Mouse (Mus musculus): ENCODE data around the gene Ablim2. TPM values are rescaled to one million over a fixed set of nuclear protein-coding genes. Genes with fewer than 3 reads are reported as not detected.
A peak's percentile ranks its signal among the peaks of the same experiment; 100 is the strongest.

The Ablim2 gene
- polyA plus RNA-seq, 1 experiment: 5.1 TPM

DNA sequence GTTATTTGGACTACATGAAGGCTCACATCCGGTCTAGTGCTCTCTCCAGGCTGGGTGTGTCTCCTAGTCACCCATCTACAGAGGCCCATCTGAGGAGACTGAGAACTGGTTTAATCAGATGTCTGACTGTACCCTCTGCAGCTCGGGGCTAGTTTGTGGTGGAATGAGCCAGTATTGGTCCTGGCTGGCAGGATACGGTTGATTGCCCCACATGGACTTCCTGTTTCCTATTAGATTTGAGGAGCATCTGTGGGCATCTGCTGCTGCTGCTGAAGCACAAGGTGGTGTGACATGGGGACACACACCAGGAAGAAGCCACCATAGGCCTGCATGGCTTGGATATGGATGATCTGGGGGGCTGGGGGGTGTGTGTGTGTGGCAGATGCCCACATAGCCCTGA, 32.0 kb downstream of the Ablim2 start:
- Histone ChIP-seq H3K36me3 (ENCODE audit: control insufficient read depth, insufficient read depth, low read length) (no peaks in the 10 kb centered on the region), H3K4me3 (ENCODE audit: extremely low read depth, insufficient read depth, insufficient read length) (no peak overlapping the region), H3K27me3 (ENCODE audit: control insufficient read depth, insufficient read depth, low read length) (no peaks in the 10 kb centered on the region), H3K27ac (ENCODE audit: insufficient read depth, low read length) (no peak overlapping the region), H3K4me1 (ENCODE audit: control insufficient read depth, insufficient read depth, insufficient read length) (no peaks in the 10 kb centered on the region)
- no peak for DNase-seq (ENCODE audit: low read depth in 1 of 2, low spot score in 2 of 2)
- TF ChIP-seq POLR2A (IDR thresholded peaks at IDR 0.05; ENCODE audit: low read depth, low read length) (no peak), CTCF (IDR thresholded peaks at IDR 0.05; ENCODE audit: extremely low read depth, insufficient read depth, insufficient read length, insufficient replicate concordance) (no peak)
- WGBS: 32% methylated on average over 3 of the region's 3 CpGs

DNA sequence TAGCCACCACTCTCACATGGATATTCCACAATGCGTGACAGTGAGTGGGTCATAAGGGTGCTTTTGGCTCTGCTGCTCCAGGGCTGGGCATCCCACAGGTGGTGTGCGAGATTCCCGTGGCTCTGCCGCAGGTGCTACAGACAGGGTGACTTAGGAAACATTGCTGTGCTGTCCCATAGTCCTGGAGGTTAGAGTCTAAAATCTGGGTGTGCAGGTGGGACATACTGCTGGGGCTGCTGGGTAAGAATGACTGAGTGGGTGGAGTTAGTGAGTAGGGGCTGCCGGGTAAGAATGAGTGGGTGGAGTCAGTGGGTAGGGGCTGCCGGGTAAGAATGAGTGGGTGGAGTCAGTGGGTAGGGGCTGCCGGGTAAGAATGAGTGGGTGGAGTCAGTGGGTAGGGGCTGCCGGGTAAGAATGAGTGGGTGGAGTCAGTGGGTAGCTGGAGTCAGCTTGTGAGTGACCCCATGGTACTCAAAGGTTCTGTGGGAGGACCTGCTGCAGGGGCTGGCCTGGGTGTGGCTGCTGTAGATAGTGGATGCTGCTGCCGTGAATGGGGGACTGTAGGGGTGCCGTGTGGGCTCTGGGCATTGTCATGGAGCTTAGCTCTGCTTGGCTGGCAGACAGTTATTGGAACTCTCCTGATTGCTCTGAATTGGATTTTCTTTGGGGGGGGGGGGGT, 32.8 kb downstream of the Ablim2 start:
- 35% methylated on average over 10 of the region's 10 CpGs for WGBS
- Histone ChIP-seq H3K4me3 (ENCODE audit: extremely low read depth, insufficient read depth, insufficient read length) (no peak overlapping the region), H3K4me1 (ENCODE audit: control insufficient read depth, insufficient read depth, insufficient read length) (no peaks in the 10 kb centered on the region), H3K27me3 (ENCODE audit: control insufficient read depth, insufficient read depth, low read length) (no peaks in the 10 kb centered on the region), H3K36me3 (ENCODE audit: control insufficient read depth, insufficient read depth, low read length) (no peaks in the 10 kb centered on the region), H3K27ac (ENCODE audit: insufficient read depth, low read length) (no peak overlapping the region)
- TF ChIP-seq CTCF (IDR thresholded peaks at IDR 0.05; ENCODE audit: extremely low read depth, insufficient read depth, insufficient read length, insufficient replicate concordance) (no peak), POLR2A (IDR thresholded peaks at IDR 0.05; ENCODE audit: low read depth, low read length) (no peak)
- no peak for DNase-seq (ENCODE audit: low read depth in 1 of 2, low spot score in 2 of 2)

DNA sequence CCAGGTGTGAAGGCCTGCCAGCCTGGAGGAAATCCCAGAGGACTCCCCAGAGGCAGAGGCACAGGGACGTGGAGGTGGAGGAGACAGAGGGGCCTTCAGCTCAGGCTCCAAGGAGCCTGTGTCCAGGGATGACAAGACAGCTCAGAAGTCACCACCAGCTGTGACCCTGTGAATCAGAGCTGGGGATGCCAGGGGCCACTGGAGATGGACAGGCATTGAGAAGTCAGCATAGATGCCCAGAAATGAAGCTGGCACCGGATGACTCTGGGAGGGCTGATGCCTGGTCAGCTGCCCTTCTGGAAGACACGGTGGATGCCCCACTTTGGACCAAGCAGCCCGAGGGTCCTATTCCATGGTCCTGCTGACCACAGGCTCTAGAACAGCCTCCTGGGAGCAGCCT, 36.3 kb downstream of the Ablim2 start:
- no peak overlapping the region for H3K27ac ChIP-seq (ENCODE audit: insufficient read depth, low read length)
- H3K27me3 ChIP-seq (ENCODE audit: control insufficient read depth, insufficient read depth, low read length): no peaks in the 10 kb centered on the region
- no peak for DNase-seq (ENCODE audit: low read depth in 1 of 2, low spot score in 2 of 2)
- no peaks in the 10 kb centered on the region for H3K4me1 ChIP-seq (ENCODE audit: control insufficient read depth, insufficient read depth, insufficient read length)
- no peaks in the 10 kb centered on the region for H3K36me3 ChIP-seq (ENCODE audit: control insufficient read depth, insufficient read depth, low read length)
- H3K4me3 ChIP-seq (ENCODE audit: extremely low read depth, insufficient read depth, insufficient read length): no peak overlapping the region
- no peak for TF ChIP-seq POLR2A (IDR thresholded peaks at IDR 0.05; ENCODE audit: low read depth, low read length)
- no peak for TF ChIP-seq CTCF (IDR thresholded peaks at IDR 0.05; ENCODE audit: extremely low read depth, insufficient read depth, insufficient read length, insufficient replicate concordance)
- 90% methylated on average over 4 of the region's 4 CpGs for WGBS

DNA sequence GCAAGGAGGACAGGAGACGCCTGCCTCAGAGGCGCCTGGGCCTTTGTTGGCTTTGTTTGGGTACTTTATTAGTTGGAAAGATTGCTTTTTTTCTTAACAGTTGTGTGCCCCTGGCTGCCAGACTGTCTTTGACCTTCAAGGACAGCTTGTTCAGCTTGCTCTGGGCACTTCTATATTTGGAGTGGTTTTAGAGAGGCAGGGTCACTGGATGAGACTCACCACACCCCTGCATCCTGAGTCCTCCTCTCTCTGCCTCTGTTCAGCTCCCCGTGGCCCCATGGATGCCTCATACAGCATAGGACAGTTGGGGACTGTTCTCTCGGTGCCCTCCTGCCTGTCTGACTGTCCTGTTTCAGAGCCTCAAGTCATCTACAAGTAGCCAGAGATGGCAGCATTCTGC, 37.3 kb downstream of the Ablim2 start:
- H3K36me3 ChIP-seq (ENCODE audit: control insufficient read depth, insufficient read depth, low read length): no peaks in the 10 kb centered on the region
- no peaks in the 10 kb centered on the region for H3K27me3 ChIP-seq (ENCODE audit: control insufficient read depth, insufficient read depth, low read length)
- DNase-seq (ENCODE audit: low read depth in 1 of 2, low spot score in 2 of 2): no peak
- H3K27ac ChIP-seq (ENCODE audit: insufficient read depth, low read length): no peak overlapping the region
- TF ChIP-seq CTCF (IDR thresholded peaks at IDR 0.05; ENCODE audit: extremely low read depth, insufficient read depth, insufficient read length, insufficient replicate concordance) (no peak), POLR2A (IDR thresholded peaks at IDR 0.05; ENCODE audit: low read depth, low read length) (no peak)
- no peak overlapping the region for H3K4me3 ChIP-seq (ENCODE audit: extremely low read depth, insufficient read depth, insufficient read length)
- WGBS: 74% methylated on average over 4 of the region's 4 CpGs
- H3K4me1 ChIP-seq (ENCODE audit: control insufficient read depth, insufficient read depth, insufficient read length): no peaks in the 10 kb centered on the region

DNA sequence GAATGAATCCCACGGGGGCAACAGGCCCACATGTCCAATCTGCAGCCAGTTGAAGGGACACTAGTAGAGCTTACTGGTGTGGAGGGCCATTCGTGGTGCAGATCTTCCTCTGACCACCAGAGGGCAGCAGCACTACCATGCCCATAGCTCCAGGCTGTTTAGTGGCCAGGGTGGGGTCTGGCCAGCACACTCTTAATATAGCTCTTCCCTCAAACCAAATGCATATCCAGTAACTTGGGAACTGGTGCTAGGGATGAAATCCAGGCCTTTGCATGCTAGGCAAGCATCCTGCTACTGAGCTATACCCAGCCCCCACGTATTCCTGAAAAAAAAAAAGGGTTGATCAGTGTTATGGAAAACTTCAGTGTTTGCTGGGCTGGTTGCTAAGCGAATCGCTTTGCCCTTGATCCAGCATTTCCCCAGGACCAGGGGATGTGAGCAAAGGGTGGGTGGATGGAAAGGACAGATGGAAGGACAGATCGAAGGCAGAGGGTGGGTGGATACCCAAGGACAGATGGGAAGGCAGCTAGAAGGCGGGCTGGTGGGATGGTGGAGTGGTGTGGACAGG, 37.9 kb downstream of the Ablim2 start:
- TF ChIP-seq POLR2A (IDR thresholded peaks at IDR 0.05; ENCODE audit: low read depth, low read length) (no peak), CTCF (IDR thresholded peaks at IDR 0.05; ENCODE audit: extremely low read depth, insufficient read depth, insufficient read length, insufficient replicate concordance) (peak; percentile 90; the same call in 1 of the 2 replicates)

DNA sequence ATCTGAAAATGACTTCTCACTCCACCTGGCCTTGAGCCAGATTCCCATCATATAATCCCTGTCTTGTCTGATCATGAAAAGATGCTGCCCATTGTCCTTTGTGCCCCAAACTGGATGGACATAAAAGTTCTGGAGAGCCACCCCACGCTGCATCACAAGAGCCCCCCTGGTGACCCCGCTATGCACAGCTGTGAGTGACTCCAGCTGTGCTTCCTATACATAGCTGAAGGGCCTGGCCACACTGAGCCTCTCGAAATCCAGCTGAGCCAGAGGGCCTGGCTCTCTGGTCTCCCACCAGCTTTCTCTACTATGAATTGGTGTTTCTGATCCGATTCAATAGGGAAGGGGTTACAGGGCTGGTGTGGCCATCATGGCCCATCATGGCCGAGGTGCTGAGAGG, 38.5 kb downstream of the Ablim2 start:
- WGBS: 76% methylated on average over 5 of the region's 5 CpGs
- Histone ChIP-seq H3K4me3 (ENCODE audit: extremely low read depth, insufficient read depth, insufficient read length) (no peak overlapping the region), H3K4me1 (ENCODE audit: control insufficient read depth, insufficient read depth, insufficient read length) (no peaks in the 10 kb centered on the region), H3K27me3 (ENCODE audit: control insufficient read depth, insufficient read depth, low read length) (no peaks in the 10 kb centered on the region), H3K36me3 (ENCODE audit: control insufficient read depth, insufficient read depth, low read length) (no peaks in the 10 kb centered on the region), H3K27ac (ENCODE audit: insufficient read depth, low read length) (no peak overlapping the region)
- DNase-seq (ENCODE audit: low read depth in 1 of 2, low spot score in 2 of 2): no peak
- TF ChIP-seq CTCF (IDR thresholded peaks at IDR 0.05; ENCODE audit: extremely low read depth, insufficient read depth, insufficient read length, insufficient replicate concordance): no peak
- TF ChIP-seq POLR2A (IDR thresholded peaks at IDR 0.05; ENCODE audit: low read depth, low read length): no peak

More for the DNA sequence above, 37.9 kb downstream of the Ablim2 start:
- H3K4me3 ChIP-seq (ENCODE audit: extremely low read depth, insufficient read depth, insufficient read length): no peak overlapping the region
- no peak overlapping the region for H3K27ac ChIP-seq (ENCODE audit: insufficient read depth, low read length)
- peak in 1 of 2 experiments; percentile 27 for DNase-seq (ENCODE audit: low read depth in 1 of 2, low spot score in 2 of 2)
- no peaks in the 10 kb centered on the region for H3K36me3 ChIP-seq (ENCODE audit: control insufficient read depth, insufficient read depth, low read length)
- no peaks in the 10 kb centered on the region for H3K27me3 ChIP-seq (ENCODE audit: control insufficient read depth, insufficient read depth, low read length)
- WGBS: 62% methylated on average over 7 of the region's 7 CpGs
- H3K4me1 ChIP-seq (ENCODE audit: control insufficient read depth, insufficient read depth, insufficient read length): no peaks in the 10 kb centered on the region

DNA sequence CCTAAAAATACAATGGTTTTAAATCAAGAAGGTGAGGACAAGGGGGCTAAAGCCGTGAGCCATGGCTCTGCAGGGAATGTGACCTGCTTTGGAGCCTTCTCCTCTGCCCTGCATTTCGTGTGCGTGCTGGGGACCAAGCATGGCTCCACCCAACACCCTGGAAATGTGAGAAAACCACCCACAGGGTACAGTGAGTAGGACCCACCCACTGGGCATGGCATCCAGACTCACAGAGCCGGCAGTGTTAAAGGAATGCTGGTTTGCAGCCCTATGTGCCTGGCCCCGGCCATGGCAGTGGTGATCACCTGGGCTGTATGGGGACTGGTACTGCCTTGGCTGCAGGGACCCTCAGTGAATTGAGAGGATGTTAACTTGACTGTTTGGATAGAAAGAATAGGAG, 41.4 kb downstream of the Ablim2 start:
- no peaks in the 10 kb centered on the region for H3K36me3 ChIP-seq (ENCODE audit: control insufficient read depth, insufficient read depth, low read length)
- TF ChIP-seq CTCF (IDR thresholded peaks at IDR 0.05; ENCODE audit: extremely low read depth, insufficient read depth, insufficient read length, insufficient replicate concordance): no peak
- TF ChIP-seq POLR2A (IDR thresholded peaks at IDR 0.05; ENCODE audit: low read depth, low read length): no peak
- no peaks in the 10 kb centered on the region for H3K4me1 ChIP-seq (ENCODE audit: control insufficient read depth, insufficient read depth, insufficient read length)
- 51% methylated on average over 5 of the region's 5 CpGs for WGBS
- no peak overlapping the region for H3K4me3 ChIP-seq (ENCODE audit: extremely low read depth, insufficient read depth, insufficient read length)
- no peak overlapping the region for H3K27ac ChIP-seq (ENCODE audit: insufficient read depth, low read length)
- no peaks in the 10 kb centered on the region for H3K27me3 ChIP-seq (ENCODE audit: control insufficient read depth, insufficient read depth, low read length)
- DNase-seq (ENCODE audit: low read depth in 1 of 2, low spot score in 2 of 2): no peak

Data from spleen, adult 2 months (tissue).